Mouse (Mus musculus) cortical plate, adult 2 months (tissue): Measurements from ENCODE around the gene Ssb.

ENCODE experiments used
- CTCF ChIP-seq: fragments of 200-500 bp; IDR thresholded peaks from 2 replicates; pipeline ENCODE4 v1.5.1; 2011; ENCODE audit warnings: mild to moderate bottlenecking, control low read depth, low read length; ENCODE audit not compliant: insufficient read depth; ENCODE audit errors: extremely low read depth
- POLR2A ChIP-seq: fragments of 200-500 bp; IDR thresholded peaks from 2 replicates; pipeline ENCODE4 v1.6.1; 2011; ENCODE audit warnings: mild to moderate bottlenecking, low read length, control low read depth; ENCODE audit not compliant: insufficient read depth; ENCODE audit errors: extremely low read depth

DNA sequence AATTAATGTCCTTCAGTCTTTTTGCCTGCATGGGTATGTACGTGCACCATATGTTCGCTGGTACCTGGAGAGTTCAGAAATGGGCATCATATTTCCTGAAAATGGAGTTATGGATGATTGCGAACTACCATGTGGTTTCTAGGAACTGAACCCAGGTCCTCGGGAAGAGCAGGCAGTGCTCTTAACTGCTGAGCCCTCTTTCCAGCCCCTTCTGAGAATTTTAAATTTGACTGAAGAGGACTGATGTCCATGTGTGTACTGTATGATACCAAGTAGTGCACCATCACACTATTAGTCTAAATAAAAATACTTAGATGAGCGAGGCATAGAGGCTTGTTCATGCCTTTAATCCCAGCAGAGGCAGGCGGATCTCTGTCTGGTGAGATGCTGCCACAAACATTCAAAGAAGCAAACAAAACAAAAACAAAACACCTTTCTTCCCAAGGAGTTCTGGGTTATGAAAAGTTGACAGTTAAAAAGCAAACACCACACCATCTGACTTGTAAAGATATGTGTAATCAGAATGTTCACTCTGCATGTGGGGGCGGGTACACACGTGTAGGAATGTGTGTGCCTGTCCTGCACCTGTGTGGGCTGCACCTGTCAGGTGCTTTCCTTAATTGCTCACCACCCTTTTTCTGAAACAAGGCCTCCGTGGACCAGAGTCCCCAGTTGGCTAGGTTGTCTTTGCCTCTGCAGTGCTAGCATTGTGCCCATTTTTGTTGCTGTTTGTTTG, 42.8 kb upstream of the Ssb start:
- TF ChIP-seq POLR2A (no peak), CTCF (no peak)
